Mouse (Mus musculus) urinary bladder, postnatal 14 days (tissue): ENCODE results near the gene Slc19a1.

Experiments
- DNase-seq: peaks from one replicate; pipeline ENCODE4 v3.0.0; 2021; ENCODE audit warnings: low spot score

Slc19a1 gene

DNA sequence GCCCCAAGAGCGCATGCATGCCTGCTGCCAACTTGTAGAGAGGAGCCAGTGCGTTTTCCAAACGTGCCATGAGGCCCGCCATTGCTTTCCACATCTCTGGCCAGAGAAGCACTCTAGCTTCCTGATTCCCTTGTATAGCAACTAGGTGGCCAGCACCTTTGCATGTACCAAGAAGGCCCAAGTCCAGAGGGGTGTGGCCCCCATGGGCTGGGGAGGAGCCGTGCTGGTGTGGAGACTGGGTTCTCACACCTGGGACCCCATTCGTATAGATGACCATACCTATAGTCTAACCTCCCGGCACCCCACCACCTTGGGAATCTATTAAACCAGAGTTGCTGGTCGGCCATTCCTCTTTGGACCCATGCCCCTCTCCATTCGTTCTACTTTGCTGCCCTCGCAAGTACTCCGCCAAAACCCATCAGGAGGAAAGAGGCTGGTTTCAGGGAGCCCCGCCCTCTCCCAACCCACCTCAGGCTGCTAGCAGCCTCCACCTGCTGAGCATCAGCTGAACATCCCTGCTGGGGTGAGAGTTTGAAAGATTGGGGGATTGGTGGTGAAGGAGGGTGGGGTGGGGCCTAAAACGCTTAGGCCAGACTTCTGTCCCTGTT is at the start of gene Slc19a1:
Gene Slc19a1 (plus strand): TSS at position 474 of the 608 bp plus-strand sequence.
- no peak for DNase-seq

DNA sequence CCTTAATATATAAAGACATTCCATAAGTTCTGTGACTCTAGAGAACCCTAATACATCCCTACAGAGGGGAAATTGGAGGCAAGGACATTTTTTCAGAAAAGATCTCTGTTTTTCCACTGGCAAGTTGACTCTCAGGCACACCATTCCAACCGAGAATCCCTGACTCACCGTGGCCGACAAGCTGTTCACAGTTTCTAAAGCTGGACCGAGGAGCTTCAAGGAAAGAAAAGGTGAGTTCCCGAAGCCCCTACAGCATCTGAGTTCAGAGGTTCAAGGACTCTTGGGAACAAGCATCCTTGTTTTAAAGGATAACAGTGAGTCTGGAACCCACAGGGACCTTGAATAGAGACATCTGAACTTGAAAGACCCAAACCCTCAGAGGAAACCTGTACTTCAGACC is 43.5 kb upstream of the Slc19a1 start:
- DNase-seq: no peak

DNA sequence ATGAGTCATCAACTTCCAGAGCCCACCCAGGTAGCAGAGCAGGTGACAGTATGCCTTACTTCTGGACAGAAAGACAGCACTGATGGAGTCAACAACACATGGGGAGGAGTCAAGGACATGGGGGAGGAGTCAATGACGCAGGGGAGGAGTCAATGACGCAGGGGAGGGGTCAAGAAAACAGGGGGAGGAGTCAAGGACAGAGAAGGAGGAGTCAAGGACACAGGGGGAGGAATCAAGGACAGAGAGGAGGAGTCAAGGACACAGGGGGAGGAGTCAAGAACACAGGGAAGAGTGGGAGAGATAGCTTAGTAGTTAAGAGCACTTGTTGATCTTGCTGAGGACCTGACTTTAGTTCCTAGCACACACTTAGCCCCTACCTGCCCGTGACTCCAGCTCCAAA is 39.6 kb upstream of the Slc19a1 start:
- DNase-seq: no peak

DNA sequence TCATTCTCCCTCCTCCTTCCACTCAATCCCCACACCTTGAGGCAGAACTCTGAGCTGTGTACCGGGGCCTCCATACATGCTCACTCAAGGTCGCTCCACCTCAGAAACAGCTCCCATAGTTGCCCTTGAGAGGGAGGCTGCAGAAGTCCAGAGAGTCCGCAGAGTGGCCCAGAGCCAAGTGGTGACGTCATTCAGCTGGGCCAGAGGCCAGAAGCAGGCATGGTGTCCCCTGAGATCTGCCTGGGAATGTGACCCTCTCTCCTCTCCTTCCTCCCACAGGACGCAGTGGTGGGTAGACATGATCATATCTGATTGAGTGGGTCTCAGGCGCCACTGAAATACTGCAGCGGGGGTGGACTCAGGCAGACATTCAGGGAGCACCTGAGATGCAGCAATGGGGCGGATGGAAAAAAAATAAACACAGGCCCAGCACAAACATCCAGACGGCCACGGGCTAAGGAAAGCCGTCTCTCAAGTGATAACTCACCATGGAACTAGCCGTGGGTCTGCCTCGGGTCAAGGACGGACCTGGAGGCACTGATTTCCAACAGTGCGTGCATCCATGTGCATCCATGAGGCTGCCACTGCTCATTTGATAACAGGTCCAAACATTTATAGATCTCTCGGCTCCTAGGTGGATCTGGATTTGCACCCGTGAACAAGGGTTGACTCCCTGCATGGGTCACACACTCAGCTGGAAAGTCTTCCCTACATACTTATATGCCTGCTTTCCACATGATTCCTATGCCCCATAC is 34.1 kb upstream of the Slc19a1 start:
- DNase-seq: peak; percentile 25

DNA sequence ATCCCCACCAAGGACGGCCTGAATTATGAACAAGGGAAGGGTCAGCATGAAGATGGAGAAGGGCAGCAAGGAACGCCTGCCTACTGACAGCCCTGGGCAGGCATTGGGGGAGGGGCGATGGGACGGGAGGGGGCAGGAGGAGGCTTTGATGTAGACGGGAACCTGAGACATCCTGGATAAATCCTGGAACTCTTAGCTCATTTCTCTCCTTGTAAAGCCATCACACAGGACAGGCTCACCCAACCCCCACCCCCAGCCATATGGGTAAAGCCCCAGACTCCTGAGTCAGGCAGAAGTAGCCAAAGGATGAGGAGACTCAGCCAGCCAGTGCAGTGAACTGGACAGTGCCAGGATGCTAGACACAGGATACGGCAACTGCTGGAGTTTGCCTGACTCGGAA is 27.1 kb upstream of the Slc19a1 start:
- DNase-seq: no peak

DNA sequence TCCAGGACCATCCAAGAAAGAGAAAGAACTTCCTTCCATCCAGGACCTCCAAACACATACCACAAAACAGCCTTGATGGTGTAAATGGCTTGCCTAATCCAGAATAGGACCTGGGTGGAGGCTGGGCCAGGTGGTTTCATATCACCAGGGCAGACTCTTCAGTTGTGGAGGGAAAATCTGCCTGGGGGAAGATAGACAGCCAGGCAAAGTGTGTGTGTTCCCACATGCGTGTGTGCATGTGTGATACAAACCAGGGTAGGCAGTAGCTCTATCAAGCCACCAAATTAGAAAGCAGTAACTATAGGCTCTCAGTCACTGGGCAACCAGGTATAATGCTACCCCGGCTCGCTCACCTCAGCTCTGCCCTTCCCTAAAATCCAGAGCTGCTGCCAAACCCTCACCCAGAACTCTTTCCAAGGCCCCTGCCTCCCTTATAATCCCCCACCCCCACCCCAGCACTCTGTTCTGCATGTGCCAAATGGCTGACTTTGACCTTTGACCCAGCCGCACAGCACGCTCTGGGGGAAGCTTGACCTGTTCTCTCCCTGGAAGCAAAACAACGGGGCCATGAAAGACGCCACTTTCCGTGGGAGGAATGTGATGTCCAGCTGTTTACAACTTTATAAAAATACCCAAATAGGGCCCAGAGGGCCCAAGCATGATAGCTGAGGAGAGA is 24.5 kb upstream of the Slc19a1 start:
- DNase-seq: no peak

DNA sequence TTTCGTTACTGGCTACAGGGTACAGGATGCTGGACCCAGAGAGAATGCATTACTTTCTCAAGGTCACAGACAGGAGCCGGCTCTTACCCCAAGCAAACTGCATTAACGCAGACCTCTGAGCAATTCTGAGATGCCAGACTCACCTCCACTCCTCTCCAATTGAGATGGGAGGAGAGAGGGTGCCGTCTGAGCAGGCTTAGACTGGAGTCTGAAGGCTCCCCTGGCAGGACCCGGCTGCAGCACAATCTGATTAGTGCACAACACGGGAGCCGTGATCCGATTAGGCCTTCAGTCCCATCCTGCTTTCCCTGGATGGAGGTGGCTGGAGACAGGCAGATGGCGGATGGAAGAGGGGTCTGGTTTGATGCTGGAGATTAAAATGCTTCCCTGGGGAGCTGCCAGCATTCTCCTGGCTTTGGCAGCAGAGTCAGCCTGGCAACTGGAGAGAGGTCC is 23.9 kb upstream of the Slc19a1 start:
- DNase-seq: peak; percentile 13

DNA sequence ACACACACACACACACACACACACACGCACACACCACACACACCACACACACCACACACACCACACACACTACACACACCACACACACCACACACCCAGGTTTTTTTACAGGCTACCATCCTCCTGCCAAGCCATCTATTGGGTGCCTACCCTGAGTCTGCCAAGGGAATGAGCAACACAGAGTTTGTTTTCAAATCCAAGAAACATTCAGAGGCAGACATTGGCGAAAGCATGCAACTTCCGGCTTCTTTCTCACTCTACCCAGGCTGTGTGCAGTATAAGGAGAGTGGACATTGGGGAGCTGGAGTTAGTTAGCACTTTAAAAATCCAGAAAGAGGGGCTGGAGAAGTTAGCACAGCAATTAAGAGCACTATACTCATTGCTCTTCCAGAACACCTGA is 23.3 kb upstream of the Slc19a1 start:
- DNase-seq: no peak

DNA sequence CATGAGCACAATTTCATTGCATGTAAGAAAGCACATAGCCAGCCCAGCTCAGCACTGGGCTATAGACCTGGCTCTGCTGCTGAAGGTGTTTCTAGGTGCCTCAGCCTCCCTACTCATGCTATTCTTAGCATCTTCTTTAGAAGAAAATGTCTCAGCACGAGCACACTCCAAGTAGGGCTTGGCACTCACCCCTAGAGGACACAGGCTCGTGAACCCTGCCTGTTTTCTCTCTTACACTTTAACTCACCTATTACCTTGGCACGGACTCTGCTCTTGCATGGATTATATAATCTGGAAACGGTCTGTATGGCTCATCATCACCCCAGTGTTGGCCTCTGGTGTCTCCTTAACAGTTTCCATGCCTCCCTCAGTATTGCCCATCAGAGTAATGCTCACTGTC is 20.4 kb upstream of the Slc19a1 start:
- no peak for DNase-seq

DNA sequence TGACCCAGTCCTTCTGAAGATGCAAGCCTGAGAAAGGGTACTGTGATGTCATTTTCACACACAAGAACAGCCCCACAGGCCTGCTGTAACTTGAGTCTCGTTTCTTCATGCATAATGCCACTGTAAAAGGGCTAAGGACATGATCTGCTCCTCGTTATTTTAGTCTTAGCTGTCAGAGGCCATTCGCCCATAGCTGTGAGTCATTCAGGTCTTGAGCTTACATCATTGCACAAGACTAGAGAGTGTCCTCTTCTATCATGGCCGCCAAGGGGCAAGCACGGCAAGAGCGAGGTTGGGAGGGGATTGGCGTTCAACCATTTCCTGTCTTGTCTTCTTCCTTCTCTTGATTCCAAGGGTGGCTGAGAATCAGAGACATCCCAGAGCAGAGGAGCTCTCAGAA is 16.0 kb upstream of the Slc19a1 start:
- DNase-seq: no peak

DNA sequence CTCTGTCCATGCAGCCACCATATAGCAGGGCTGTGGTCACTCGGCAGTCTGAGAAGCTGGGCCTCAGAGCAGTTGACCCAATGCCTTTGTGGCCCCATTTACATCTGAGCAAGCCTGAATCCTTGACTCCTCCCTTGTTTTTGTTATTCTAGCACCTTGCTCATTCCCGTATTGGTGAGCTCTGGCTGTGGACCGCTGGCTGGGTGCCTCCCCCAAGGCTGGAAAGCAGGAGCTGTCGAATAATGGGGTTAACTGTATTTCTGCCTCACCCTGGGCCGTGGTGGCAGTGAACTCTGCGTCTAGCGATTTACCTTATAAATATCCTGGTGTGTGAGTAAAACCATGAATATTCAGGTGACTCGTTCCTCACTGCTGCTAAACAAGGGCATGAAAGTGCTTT is 15.5 kb upstream of the Slc19a1 start:
- no peak for DNase-seq

DNA sequence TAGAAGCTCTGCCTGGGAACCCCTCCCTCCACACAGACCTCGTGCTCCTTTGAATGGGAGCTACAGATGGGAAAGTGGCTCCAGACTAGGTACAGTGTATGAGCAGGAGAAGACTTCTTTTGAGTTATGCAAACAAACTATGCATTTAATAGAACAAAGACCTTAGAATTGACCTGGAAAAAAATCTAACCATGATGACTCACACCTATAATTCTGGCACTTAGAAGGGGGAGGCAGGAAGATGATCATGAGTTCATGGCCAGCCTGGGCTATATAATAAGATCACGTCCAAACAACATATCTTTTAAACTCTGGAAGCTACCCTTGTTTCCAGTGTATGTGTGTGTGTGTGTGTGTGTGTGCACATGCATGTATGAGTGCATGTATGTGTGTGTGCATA is 15.0 kb upstream of the Slc19a1 start:
- no peak for DNase-seq

DNA sequence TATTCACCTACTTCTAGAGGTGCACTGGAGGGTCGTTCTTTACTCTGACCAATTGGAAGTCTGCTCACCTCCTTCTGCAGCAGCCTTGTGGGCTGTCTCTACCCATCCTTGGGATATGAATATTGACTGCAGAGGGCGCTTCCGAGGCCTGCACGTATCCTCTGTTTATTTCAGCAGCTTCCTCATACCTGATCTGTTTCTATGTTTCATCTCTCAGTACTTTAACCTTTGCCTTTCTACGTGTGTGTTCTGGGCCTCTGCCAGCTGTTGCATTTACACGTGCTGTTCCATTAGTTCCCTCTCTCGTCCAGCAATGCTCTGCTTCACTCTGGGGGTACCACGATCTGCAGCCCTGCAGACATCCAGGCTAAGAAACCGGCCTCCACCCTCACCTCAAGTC is 14.4 kb upstream of the Slc19a1 start:
- DNase-seq: no peak

DNA sequence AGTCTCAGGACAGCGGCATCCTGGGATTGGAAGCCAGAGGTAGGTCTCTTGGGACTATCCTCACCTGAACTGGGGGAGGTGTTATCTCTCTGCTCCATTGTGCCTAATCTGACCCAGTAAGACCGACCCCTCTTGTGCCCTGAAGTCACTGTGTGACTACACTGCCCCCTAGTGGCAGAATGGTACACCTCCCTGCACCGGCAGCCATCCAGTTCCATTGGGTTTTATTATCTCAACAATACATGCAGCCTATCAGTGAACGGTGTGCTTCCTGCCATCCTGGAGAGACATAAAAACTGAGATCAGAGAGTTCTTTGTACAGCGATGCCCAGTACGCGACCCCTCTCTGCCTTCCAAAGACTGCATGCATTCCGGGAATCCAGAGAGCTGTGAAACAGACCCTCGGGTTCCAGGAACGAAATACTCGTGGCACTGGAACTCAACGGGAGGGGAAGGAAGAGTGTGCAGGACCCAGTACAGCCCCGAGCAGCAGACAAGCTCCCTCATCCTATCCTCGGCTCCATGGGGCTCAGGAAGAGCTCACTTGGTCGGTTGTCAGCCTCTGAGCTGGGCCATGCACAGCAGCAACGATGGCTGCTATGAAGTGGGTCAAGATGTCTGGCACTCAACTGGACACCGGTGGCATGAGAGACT is 10.5 kb upstream of the Slc19a1 start:
- peak; percentile 75 for DNase-seq

DNA sequence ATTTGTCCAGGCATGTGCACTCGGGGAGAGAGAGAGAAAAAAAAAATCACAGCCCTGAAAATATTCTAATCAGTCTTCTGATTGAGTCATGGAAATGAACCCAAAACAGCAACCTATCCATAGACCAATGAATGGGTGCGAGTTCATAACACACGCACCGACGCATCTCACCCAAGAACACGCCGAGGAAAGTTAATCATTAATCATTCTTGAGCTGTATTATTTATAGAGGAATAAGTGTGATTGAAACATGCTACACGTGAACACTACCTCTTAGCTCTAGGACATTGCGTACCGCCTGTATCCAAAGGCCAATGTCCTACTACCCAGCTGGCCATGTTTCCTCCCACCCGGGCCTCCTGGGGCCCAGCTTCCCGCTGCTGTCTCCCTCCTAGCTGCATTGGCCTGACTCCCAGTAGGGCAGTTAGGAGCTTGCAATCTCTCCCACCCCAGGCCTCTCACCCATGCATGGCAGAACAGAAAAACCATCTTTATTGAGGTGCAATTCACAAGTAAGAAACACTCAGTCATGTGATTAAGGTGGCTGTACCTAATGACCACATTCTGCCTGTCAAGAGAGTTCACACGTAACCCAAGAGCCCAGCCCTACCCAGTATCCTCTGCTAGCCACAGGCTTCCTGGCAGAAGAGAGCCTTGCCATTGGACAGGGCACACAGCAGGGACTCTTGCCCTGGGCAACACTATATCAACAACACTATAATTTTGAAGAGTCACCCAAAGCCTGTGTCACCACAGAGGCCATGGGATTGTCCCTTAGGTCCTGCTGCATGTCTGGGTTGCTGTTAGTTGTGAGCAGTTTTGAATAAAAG is 9.5 kb upstream of the Slc19a1 start:
- DNase-seq: no peak

DNA sequence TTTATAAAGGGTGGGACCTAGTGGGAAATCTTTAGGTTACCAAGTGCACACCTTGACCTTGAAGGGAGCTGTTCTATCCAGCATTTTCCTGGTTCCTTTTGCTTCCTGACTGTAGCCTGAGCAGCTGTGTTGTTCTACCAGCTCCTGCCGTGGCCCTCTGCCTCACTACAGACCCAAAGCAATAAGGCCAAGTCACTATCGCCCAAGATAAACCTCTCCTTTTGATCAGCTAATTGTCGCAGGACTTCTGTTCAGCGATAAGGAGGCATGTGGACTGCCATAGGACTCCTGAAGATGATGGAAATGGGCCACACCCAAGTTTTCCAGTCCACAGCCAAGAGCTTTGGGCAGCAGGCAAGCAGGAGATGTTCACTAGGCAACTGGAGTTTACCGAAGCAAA is 7.8 kb upstream of the Slc19a1 start:
- no peak for DNase-seq

DNA sequence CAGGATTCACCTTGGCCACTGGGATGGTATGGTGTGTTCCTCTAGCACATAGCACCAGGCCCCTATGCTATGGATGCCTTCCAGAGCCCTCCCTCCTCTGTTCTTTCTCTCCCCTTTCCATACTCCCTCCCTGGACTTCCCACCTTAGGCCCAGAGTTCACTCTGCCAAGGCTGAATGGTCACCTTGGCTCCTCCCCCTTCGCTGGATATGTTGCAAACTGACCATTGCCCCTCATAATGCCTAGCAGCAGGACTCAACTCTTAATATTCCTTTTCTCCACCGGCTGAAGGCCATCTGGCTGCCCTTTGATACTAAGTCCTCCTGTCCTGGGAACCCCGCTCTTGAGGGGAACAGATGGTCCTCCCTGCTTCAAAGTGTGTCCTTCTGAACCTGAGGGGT is 5.1 kb upstream of the Slc19a1 start:
- no peak for DNase-seq

DNA sequence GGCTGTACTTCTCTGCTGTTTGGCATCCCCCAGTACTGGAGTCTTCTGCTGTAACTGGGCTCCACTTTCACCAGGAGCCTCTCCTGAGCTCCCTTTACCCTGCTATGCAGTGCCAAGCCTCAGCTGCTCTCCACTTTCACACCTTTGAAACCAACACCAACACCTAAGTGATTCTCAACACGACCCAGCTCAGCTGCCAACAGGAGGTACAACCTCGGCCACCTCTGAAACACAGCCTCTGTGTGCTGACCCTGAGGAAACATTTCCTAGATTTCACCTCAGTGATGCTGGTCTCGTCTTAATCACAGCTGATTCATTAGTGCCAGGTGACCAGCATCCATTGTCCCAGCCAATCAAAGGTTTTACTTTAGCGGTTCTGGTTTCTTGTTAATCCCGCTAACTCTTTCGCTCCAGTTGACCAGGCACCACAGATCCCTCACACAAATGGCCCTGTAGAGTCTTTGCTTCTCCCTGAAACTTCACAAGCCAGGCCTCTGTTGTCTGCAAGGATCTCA is 3.2 kb upstream of the Slc19a1 start:
- DNase-seq: no peak

DNA sequence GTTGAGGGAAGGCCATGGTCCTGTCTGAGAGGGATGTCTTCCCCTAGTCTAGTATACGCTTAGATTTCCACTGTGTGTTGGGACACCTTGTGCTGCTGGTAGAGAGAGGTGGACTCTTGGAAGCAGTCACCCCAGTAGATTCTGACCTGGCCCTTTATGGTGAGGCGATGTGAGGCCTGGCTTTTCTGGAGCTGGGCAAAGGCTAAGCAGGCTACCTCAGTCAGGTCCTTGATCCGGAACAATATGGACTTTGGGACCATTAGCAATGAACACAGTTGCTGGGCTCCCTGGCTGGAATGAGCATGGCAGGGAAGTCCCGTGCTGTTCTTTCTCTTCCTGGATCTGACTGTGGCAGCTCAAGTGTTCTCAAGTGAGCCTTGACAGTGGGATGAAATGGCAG is 2.3 kb upstream of the Slc19a1 start:
- no peak for DNase-seq

DNA sequence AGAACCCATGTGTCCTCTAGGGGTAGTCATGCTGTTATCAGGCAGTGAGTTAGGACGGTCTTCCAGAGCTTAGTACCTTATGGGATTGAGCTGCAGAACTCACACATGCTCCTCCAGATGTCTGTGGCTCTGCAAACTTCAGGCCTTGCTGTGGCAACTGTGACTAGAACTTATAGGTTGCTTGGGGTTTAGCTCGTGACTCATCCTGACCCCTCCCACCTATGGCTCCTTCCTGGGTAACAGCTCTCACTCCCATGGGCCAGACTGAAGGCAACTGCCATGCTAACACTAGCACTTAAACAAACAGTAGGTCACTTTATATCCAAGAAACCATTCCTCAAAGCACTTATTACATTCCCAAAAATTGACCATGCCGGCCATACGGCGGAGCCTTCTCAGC is 1.4 kb upstream of the Slc19a1 start:
- DNase-seq: no peak

DNA sequence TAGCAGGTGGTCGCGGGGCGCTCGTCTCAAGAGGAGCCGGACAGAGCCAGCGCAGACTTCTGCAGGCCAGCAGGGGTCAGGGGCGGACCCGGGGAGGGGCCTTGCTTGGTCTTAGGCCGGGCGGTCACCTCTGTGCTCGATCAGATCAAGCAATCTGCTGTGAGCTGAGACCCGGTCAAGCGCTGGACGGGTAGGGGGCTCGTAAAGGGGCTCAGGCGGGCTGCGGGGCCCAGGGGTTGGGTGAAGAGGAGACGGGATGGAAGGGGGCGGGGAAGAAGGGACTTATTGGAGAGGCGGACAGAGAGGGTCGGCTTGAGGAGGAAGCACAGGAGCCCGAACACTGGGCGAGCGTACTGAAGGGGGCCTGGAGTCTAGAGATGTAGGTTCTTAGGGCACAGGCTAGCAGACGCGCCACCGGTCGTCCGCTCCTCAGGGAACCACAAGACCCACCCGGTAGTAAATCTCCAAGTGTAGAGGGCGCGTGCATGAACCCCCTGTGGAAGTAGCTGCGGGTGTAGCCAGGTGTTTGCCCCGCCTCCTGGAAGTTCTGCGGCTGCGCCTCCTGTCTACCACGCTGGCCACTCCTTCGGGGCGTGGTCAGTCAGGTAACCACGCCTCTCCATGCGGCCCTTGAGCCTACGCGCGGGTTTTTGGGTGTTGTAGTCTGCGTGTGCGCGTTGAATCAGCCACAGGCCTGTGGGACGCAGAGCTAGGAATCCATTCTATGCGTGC is 716 bp downstream of the Slc19a1 start:
- DNase-seq: peak; percentile 95
